Mouse (Mus musculus) spleen, postnatal 36 days (tissue): ENCODE data around the gene Mrpl19.
A peak's percentile ranks its signal among the peaks of the same experiment; 100 is the strongest.

ENCODE experiments used
- DNase-seq, 2 experiments: peaks; one replicate each; pipeline ENCODE4 v3.0.0; 2022; ENCODE audit warnings: low spot score in 2 of 2, mixed read lengths in 1 of 2

The Mrpl19 gene

GRCm38 (mm10) chr6:81965296-81966067 lies at the start of gene Mrpl19:
Gene Mrpl19 (minus strand): TSS chr6:81965958.
- DNase-seq, result peak; percentile 89 to 91

DNA sequence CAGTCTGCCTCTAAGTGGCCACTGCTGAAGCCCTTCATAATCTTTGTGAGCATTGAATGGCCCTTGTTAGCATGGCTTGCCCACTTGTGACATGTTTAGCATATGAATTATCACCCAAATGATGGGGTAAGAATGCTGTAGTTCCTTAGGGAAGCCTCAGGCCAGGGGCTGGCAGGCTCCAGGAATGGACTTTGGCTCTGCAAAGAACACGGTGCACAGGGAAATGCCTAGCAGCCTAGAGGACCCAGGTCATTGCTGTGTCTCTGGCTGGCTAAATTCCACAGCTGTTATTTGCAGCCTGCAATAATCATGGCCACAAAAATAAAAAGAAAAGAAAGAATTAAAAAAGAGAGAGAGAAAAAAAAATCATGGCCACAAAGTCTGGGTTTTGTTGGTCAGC lies 46.6 kb upstream of the Mrpl19 start:
- no peak for DNase-seq

GRCm38 (mm10) chr6:81990049-81990810 lies 24.5 kb upstream of the Mrpl19 start:
- DNase-seq, result no peak

DNA sequence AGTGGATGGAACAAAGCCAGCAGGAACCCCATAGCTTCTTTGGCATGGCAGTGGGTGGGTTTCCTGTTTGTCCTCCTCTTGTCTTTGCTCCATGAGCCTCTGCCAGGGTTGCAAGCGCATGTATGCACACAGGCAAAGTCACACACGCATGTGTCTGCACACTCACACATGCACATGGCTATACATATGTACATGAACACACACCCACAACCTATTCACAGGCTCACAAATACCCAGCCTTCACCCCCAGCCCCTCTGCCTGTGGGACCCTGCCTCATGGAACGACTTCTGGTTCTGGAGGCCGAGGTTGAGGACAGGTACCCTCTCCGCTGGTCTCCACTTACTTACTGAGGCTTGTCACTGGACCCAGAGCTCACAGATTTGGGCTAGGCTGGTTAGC lies 22.6 kb upstream of the Mrpl19 start:
- DNase-seq, result no peak

- DNase-seq, result no peak
These were observed 21.8 kb upstream of the Mrpl19 start for GRCm38 (mm10) chr6:81987580-81987979.

DNA sequence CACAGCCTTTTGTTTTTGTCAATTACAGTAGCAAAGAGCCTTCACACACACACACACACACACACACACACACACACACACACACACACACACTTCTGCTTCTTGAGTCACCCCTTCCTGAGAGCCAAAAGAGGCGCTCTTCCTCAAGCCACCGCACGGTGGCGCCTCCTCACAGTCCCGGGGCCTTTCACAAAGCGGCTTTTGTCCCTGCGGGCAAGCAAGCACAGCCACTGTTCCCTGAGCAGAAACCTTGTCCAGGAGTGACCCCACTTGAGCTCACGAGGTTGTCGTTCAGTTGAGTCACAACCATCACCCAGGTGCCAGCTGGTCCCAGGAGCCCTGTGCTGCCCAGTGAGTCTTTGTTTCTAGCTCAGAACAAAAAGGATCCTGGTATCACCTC lies 21.3 kb upstream of the Mrpl19 start:
- DNase-seq, result peak; percentile 48 to 52

DNA sequence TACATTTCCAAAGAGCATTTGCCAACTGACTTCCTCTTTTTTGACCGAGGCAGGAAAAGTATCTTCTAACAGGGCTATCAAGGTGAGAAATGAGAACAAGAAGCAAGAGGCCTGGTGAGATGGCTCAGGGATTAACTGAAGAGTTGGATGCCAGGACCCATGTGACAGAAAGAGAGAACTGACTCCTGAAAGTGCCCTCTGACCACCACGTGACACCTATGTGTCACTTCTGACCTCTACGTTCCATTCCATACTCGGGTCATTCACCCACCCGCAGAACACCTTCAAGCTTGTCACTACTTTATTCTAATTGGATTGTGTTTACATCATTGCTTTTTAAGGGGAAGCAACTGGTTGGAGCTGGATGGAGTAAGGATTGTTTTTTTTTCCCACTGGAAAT lies 20.8 kb upstream of the Mrpl19 start:
- DNase-seq, result no peak

- no peak for DNase-seq
These were observed 20.4 kb upstream of the Mrpl19 start for GRCm38 (mm10) chr6:81986171-81986570.

DNA sequence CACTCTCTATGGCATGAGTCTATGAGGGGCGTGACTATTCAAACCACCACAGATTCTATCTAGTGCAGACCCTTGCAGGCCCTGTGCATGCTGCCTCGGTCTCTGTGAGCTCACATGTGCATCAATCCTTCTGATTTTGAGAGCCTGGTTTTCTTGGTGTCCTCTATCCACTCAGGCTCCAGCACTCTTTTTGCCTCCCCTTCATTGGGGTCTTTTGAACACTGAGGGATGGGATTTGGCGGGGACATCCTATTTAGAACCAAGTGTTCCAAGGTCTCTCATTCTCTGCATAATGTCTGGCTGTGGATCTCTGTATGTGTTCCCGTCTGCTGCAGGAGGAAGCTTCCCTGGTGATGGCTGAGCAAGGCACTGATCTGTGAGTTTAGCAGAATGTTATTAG lies 13.5 kb upstream of the Mrpl19 start:
- no peak for DNase-seq

GRCm38 (mm10) chr6:81975971-81976621 lies 10.3 kb upstream of the Mrpl19 start:
- DNase-seq, result peak; percentile 9 to 35

DNA sequence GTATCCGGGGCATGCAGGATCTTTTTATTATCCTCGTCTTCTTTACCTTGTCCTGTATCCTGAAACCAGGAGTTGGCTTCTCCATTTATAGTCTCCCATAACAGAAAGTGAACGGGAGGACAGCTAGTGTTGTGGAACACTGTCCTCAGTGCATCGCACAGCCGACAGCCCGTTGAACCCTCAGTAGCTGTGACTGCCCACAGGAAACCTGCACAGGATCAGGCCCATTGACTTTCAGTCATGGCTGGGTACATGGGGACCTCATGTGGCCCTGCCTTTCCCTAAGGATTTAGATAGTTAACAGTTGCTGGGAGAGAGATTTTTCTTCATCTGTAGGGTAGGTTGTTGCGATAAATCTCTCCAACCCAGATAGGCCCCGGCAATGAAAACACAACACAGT lies 6.8 kb upstream of the Mrpl19 start:
- no peak for DNase-seq

DNA sequence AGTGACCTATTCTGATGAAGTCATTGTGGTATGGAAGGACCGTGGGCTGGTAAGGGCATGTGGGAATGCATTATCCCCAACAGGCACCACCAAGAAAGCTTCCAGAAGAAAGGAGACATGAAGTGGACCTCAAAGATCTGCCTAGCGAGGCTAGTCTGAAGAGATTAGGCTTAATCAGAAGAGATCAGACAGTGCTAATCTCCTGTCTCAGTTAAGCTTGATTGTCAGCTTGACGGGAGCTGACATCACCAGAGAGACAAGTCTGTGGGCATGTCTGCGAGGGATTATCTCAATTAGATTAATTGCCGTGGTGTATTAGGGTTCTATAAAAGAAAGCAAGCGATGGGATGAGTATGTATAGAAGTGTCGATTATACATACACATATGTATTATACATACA lies 5.4 kb upstream of the Mrpl19 start:
- DNase-seq, result no peak

GRCm38 (mm10) chr6:81966068-81966544 lies 348 bp upstream of the Mrpl19 start:
- no peak for DNase-seq

GRCm38 (mm10) chr6:81960284-81960683 lies 5.5 kb downstream of the Mrpl19 start:
- no peak for DNase-seq

DNA sequence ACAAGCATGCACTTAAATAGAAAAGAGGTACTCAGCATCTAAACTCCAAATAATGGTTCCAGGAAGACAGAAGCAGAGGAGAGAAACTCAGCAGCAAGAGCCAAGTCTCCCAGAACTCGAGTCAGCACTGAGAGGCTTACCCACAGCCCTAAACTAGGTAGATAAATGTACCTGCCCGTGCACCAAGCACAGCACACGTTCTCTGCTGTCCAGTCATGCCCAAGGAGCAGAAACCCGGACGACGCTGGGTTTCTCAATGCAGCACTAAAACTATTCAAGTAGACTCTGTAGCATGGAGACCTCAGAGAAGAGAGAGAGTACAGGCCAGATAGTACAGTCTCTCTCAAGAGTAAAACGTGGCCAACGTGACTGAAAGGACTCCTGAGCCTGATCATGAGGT lies 5.9 kb downstream of the Mrpl19 start:
- no peak for DNase-seq

DNA sequence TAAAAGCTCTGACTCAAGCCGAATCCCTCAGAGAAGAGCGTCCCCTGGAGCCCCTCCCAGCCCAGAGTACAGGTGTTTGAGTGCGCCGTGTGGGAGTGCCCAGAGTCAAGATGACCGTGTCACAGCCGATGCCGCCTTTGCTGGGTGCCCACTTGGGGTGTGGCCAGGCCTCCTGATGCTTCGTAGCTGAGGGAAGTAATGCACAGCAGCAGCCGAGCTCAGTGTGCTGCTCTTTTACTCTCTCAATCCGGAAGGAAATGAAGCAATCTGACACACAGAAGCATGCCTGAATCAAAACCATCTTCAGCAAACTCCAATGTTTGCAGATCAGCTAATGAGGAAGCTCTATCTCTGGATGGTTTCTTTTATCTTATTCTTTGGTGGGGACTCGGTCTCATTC lies 7.8 kb downstream of the Mrpl19 start:
- DNase-seq, result no peak

DNA sequence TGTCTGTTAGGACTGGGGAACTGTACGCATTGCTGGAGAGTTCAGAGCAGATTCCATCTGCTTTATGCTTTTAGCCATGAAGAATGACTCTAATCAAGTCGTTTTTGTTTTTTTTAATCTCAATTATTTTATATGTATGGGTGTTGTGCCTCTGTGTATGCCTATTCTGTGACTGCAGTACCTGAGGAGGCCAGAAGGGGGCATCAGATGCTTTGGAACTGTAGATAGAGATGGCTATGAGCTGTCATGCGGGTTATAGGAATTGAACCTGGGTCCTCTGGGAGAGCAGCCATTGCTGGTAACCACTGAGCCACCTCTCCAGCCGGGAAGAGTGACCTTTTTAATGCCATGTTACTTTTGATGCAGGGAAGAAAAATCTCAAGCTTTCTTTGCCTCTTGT lies 9.4 kb downstream of the Mrpl19 start:
- DNase-seq, result no peak

GRCm38 (mm10) chr6:81955133-81955532 lies 10.6 kb downstream of the Mrpl19 start:
- DNase-seq, result no peak

- no peak for DNase-seq
These were observed 18.9 kb downstream of the Mrpl19 start for GRCm38 (mm10) chr6:81946906-81947305.

- DNase-seq, result no peak
These were observed 21.3 kb downstream of the Mrpl19 start for GRCm38 (mm10) chr6:81944432-81944831.

DNA sequence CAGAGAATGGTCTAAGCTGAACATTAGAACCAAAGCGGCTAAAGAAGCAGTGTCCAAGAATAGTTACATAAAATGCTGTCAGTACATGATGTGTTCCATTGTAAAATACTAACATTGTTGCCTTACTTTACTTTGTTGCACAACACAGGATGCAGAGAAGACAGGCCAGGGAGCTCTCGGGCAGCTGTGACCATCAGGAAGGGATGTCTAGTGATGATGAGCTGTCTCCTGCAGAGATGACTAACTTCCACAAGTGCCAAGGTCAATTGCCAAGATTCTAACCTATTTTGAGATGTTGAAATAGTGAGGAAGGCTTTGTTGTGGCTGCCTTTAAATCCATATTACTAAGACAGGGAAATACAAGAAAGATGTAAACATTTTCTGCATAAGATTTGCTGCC lies 22.5 kb downstream of the Mrpl19 start:
- DNase-seq, result no peak

- no peak for DNase-seq
These were observed 24.0 kb downstream of the Mrpl19 start for GRCm38 (mm10) chr6:81941718-81942117.

- no peak for DNase-seq
These were observed 32.5 kb downstream of the Mrpl19 start for GRCm38 (mm10) chr6:81933281-81933680.
